Mouse (Mus musculus): ENCODE data around the gene Defb18. TPM values are rescaled to one million over a fixed set of nuclear protein-coding genes. Genes with fewer than 3 reads are reported as not detected.
"Not testable (repeated sequence)": the region's sequence is repeated elsewhere in the genome, so short reads cannot be mapped to it uniquely, and the experiment has no call there.

Gene Defb18
- not detected for total RNA-seq (2022)

DNA sequence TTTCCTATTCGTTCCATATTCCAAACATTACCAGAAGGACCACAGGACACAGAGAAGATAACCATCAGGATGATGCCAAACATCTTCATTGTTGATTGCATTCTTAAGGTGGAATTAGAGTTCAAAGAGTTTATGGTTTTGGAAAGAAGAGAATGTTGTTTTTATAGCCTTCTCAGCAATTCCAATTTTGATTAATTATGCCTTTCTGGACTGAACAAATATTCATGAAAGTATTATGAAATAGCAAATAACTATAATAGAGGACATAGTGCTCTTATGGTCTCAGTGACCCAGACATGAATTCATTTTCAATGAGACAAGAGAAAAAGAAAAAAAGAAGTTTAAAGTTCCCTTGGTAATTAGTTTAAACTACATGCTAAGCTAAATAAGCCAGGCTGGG lies at the start of gene Defb18:
Gene Defb18 (minus strand): TSS at position 101 of the 400 bp plus-strand sequence.
- no peak for DNase-seq (ENCODE audit: low spot score in 2 of 2)

DNA sequence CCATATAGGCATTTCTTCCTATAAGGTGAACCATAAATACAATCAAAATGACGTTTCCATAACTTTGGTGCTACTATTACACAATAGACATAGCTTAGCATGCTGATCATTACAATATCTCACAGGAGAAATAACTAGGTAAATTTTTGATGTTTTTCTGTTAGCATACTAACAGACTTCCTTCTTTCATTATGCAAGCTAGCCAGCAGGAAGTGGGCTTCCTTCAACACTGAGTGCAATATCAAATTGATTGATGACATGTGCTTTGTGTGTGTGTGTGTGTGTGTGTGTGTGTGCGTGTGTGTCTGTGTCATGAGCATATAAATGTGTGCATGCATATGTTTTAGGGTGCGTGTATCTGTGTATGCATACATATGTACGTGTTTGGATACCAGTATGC lies 33.9 kb upstream of the Defb18 start:
- no peak for DNase-seq (ENCODE audit: low spot score in 2 of 2)

DNA sequence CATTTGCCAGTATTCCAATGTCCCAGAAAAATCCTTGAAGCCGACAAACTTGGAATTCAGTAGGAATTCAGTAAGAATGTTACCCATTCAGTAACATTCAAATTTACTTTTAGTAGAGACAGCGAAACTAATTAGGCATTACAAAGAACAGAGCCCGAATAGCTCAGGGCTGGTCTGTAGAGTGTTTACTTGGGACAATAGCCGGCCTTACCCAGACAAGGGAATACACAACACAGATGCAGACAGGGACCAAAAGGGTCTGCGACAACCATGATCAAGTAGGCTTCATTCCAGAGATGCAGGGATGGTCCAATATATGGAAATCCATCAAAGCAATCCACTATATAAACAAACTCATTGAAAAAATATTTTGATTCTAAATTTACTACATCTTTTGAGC lies 31.6 kb upstream of the Defb18 start:
- DNase-seq (ENCODE audit: low spot score in 2 of 2): no peak

DNA sequence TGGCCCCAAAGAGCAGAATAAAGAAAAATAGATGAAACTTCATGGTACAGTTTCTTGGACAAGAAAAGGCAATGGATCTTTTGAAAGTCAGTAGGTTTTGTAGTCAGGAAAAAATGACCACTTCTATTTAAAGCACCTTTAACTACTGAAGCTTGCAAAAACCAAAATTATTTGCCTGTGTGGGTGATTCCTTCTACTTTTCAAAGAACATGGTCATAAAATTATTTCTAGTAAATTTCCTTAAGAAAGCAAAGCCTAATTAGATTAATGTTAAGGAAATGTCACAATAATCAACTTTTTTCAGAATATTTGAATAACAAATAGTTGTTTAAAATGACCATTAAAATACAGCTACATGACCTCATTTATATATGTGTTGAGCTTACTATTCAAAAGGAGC lies 27.8 kb upstream of the Defb18 start, which contains the start of gene Defb41:
Gene Defb41 (minus strand): TSS at position 101 of the 400 bp plus-strand sequence.
- DNase-seq (ENCODE audit: low spot score in 2 of 2): no peak

DNA sequence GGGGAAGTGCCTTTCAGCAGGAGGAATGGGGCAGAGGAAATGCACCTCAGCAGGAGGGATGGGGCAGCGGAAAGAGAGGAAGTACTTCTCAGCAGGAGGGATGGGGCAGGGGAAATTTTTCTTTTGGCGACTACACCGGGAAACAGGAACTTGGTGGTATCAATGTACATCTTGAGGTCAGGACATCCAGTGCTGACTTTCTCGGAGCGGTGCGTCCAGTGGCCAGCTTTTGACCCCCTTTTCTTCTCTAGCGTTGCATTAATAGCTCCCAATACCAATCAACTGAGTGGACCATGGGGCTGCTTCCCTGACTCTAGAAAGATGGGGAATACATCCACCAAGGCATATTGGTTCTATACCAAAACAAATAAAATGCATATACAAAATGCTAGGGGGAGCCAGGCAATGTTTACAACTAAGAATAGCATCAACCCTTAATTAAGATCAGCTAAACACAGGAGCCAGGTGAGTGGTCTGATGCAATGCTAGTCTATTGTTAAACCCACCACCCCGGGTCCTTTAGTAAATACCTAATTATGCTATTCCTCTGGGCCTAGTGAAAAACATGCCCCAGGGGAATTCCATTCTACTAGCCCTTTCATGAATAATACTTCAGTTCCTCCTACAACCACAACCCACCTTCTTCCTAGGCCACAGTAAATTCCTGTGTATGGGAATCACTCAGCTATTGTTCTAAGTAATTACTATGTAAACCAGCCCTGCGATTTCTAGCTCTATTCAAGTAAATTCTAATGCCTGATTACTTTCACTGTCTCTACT lies 8.7 kb upstream of the Defb18 start:
- not testable (repeated sequence) for DNase-seq (ENCODE audit: low spot score in 2 of 2)

DNA sequence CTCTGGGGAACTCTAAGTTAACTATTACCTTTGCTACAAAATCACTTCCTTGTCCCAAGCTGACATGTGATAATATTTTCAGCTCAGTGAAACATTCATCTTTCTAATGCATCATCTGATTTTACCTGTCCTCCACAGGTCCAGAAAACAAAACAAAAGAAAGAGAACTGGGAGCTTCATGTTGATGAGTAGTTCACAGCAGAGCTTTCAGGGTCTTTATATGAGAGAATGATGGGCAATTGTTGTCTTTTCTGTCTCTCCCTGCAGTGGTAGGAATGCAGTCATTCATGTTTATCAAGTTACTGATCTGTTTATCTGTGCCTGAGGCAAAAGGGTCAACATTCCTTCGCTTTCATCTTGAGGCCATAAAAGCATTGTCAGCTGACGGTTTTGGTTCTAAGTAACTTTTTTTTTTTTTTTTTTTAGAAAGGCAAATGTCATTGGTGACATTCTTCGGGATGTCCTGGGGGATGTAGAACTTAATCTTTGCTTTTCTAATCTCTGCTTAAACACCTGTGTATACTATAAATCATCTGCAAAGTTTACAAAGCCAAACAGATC lies 13.8 kb downstream of the Defb18 start:
- DNase-seq (ENCODE audit: low spot score in 2 of 2): no peak

DNA sequence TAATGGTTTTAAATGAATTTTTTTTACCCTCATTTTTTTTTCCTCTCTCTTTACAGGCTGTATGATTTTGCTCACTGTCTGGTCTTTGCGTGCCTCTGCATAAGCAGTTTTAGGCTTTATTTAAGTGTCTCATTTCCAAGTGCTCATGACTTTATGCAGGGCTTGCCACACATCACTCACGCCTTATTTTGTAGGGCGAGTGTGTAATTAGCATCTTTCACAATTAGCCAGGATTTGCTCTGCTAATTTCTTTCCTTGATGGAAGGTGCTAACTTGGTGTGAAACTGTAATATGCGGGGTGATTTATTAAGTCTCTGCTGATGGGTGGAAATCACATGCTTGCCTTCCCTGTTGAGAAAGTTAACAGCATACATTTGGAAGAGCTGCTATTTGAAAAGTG lies 45.5 kb downstream of the Defb18 start:
- no peak for DNase-seq (ENCODE audit: low spot score in 2 of 2)

DNA sequence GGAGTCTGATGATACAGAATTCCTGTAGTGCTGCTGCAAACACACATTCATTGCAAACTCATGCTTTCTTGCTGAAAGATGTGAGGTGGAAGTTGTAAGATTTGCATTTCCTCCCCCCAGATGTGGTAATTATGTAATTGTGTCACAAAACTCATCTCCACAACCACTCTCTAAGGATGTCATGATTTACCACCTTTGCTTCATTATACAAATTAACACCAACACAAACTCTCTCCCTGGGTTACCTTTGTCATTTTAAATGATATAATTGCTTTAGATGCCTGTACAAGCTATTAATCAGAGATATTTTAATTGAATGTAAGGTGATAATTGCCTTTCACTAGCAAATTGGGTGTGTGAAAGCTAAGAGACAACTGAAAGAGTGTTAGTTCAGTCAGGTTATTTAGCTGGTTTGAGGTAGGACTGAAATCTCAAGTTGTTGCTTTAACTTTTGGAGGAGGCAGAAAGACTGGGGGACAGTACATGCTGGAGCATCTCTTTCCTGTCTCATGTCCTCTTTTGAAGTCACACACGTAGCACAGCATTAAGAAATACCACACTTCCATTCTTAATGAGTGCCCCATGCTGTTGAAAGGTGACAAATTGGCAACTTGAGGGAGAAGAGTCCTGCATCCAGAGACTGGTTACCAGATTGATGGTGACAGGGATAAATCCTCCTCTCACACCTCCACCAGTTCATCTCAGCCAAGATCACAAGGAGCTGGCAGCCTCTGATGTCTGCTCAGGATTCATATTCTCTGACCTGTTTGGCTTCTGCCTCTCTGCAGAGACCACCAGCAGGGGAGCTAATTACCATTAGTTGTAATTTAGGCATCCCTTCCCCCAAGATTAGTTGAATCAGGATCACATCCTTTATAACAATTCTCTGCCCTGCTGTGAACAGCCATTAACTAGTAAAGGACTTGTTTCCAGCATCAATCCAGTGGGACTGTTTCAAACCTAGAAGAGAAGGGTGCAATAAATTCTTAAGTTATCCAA lies 46.2 kb downstream of the Defb18 start:
- DNase-seq (ENCODE audit: low spot score in 2 of 2): no peak

Other genes with a start within 250 kb of the Defb18 start
- not detected for gene Crisp4, start 91.5 kb downstream of the Defb18 start, total RNA-seq (2022)
- gene Defb41, start 27.7 kb upstream of the Defb18 start, total RNA-seq (2022): not detected